Mouse (Mus musculus): ENCODE data around the gene Gabrb1.

DNA sequence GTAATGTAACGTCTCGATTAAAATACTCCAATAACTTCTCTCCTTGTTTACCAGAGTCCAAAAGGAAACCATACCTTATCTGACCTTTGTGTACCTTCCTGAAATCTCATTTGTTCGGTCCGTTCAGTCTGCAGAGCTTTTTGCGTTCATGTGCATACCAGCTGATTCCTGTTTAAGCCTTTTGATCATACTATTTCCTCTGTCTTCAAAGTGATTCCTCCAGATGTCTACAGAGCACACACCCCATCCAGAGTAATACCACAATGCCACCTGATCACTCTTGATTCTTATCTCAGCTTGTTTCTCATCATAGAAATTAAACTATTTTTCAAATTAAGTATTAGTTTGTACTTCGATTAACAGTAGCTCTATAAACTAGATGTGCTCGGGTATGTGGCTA is 245.5 kb downstream of the Gabrb1 start:
- TF ChIP-seq CTCF (IDR thresholded peaks at IDR 0.05; ENCODE audit: low read depth, low read length) (no peak), POLR2A (IDR thresholded peaks at IDR 0.05; ENCODE audit: extremely low read depth, insufficient read depth, low read length) (no peak)
